Mouse (Mus musculus) mouse trophoblast stem cell (cell line): ENCODE measurements around the gene Decr2.
"Not testable (repeated sequence)": the region's sequence is repeated elsewhere in the genome, so short reads cannot be mapped to it uniquely, and the experiment has no call there.

Source experiments
- in situ Hi-C, 2 experiments: fragments of 300-500 bp; cut with MseI, MboI; formaldehyde crosslinking; loops; 2 replicates in 1 of 2; 3 replicates in 1 of 2; pipeline ENCODE4 v1.15.1; 2025

Decr2 gene

GRCm38 (mm10) chr17:26057787-26058567, 32.2 kb downstream of the Decr2 start:
- in situ Hi-C loops, result no loop called here

DNA sequence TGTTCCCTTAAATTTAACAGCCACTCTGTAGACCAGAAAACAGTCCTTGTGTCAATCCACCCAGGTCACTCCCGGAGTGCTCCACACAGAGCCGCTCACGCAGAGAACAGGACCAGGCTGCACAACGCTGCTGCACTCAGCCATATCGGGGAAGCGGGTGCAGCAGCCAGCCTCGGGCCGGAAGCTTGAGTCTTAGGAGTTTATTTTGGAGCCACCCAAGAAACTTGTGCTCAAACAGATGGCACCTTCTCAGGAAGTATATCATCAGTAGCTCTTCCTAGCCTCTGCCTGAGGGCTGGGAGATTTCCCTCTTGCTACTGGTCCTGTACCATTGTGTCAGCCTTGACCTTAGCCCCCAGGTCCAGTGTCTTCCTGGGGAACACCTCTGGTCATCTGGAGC, 32.9 kb downstream of the Decr2 start:
- in situ Hi-C loops, result no loop called here

GRCm38 (mm10) chr17:26055164-26055563, 35.0 kb downstream of the Decr2 start:
- in situ Hi-C loops, result no loop called here

- in situ Hi-C loops, result no loop called here
These were observed 35.8 kb downstream of the Decr2 start for GRCm38 (mm10) chr17:26054133-26054845.

DNA sequence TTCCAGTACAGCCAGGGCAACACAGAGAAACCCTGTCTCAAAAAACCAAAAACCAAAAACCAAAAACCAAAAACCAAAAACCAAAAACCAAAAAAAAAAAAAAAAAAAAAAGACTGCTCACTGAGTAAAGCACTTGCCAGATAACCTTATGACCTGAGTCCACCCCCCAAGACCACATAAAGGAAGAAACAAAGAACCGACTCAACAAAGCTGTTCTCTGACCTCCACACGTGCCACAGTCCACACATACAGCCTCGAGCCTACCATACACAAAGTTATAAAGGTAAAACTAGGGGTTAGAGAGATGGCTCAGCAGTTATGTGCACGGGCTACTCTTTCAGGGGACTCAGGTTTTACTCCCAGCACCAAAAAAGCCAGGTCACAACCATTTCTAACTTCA, 37.4 kb downstream of the Decr2 start:
- in situ Hi-C loops, result no loop called here

- in situ Hi-C loops, result no loop called here
These were observed 38.1 kb downstream of the Decr2 start for GRCm38 (mm10) chr17:26052074-26052473.

DNA sequence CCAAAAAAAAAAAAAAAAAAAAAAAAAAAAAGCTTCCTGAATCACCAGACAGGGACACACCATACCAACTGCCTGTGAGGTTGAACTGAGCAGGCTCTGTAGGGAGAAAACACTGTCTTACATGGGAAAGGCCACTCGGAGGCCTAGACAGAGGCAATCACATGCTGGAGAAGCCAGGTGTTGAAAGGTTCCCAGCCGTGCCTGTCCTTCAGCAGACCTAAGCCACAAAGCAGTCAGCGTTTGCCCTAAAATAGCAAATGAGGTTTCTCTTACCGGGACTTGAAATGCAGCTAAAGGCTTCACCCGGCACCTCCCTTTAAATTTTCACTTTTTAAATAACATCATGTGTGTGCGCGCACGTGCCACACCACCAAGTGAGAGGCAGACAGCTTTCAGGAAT, 42.0 kb downstream of the Decr2 start:
- in situ Hi-C loops, result no loop called here

DNA sequence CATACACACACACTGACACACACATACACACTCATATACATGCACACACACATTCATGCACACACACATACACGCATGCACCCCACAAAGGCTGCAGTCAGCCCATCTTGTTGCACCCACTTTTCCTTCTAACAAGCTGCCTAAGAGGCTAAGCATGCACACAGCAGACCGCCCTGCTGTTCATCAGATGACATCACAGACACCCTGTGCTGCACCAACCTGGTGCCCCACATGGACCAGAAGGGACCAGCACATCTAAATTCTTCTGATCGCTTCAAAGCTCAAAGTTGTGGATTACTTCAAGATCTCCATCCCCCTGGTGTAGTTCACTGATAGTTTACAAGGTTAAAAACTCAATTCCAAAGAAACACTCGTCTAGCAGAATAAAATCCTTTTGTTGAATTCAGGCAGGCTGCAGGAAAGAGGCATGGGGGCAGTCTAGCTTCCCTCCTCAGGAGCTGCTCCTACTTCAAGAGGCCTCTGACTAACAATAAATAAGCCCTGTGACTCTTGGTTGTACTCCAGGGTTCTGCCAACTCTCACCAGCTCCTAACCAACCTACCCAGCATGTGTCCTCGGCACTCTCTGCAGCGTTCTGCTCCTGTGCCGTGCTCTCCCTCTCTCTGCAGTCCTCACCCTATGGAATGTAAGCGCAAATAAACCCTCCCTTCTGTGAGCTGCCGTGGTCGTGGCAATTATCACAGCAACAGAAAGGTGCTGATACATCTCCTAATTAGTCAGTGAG, 43.7 kb downstream of the Decr2 start:
- in situ Hi-C loops, result no loop called here

GRCm38 (mm10) chr17:26045285-26045684, 44.9 kb downstream of the Decr2 start:
- in situ Hi-C loops, result no loop called here

- in situ Hi-C loops, result no loop called here
These were observed 46.9 kb downstream of the Decr2 start for GRCm38 (mm10) chr17:26043249-26043636.

DNA sequence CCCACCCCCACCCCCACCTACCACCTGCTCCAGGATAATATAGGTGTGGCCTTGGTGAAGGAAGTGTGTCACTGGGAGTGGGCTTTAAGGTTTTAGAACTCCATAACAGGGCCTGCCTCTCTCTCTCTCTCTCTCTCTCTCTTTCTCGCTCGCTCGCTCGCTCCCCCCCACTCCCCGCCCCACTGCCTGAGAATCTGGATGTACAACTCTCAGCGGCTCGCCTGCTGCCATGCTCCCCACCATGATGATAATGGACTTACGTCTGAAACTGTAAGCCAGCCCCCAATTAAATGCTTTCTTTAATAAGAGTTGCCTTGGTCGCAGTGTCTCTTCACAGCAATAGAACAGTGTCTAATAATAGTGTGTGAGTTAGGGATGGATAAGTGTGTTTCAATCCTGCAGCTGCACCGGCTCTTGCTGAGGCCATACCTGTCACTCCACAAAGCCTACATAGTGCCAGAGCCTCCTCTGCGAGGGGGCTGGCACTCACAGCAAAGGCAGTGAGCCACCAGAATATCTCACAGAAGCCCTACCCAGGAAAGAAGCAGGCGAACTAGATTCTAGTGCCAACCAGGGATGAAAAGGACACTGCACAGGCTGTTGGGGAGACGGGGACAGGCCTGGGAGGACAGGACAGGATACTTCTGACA, 47.4 kb downstream of the Decr2 start:
- in situ Hi-C loops, result no loop called here

DNA sequence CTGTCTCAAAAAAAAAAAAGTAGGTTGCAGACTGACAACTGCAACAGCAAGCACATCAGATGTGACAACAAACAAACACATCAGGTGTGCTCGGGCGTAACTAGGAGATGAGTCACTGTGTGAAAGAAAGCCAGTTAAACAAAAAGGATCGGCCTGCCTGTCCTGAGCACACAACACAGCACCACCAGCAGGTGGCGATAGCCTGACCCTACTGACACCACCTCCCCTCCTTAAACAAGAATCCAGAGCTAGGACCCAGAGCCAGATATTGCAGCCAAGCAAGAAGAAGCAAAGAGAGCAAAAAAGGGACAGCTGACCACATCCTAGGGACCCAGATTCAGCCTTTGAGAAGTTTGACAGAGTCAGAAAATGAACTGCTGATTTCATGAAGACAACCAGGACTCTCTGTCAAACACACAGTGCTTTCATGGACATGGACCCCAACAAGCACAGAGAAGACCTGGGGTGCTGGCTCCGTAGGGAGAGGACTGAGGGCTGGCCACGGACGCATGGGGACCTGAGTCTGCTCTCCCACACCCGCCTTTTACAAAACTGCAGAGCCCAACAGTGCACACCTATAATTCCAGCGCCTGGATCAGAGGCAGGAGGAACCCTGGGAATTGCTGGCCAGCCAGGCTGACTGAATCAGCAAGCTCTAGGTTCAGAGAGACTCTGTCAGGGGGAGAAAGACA, 48.9 kb downstream of the Decr2 start:
- in situ Hi-C loops, result no loop called here

- in situ Hi-C loops, result not testable (repeated sequence)
These were observed 49.4 kb downstream of the Decr2 start for GRCm38 (mm10) chr17:26040711-26041110.

DNA sequence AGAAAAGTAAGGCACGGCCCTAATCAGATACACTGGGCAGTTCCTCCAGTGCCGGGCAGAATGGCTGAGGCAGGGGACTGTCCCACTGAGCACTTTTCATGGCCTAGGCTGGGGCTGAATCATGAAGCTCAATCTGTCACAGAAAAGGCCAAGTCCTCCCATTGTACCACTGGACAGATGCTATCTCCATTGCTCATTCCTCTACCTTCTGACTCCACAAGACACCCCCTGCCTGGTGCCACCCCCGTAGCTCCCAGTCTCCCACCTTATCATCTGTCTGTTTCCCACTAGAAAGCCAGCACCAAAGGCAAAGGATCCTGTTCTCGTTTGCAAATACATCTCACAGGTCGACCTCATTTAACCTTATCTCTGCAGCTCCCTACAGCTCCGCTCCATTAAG, 58.1 kb downstream of the Decr2 start:
- in situ Hi-C loops, result no loop called here

DNA sequence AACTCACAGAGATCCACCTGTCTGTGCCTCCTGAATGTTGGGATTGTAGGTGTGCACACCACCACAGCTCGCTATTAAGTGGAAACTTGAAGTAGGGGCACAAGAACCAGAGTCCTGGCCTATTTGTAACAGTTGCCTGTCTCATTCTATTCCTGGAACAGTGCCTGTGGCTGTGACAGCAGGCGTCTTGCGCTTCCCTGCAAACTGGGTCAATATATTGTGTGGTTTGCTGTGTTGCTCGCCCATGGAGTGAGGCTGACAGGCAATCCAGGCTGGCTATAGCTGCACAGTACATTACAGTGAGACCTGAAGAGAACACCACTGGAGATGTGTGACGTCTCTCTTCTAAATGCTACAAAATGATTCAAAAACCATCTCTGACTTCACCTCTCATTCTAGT, 58.6 kb downstream of the Decr2 start:
- in situ Hi-C loops, result no loop called here
